Mouse (Mus musculus) right cerebral cortex, adult 18-20 months (tissue): ENCODE measurements around the gene Fancl.

Experiments
- DNase-seq: peaks from one replicate; pipeline ENCODE4 v3.0.0; 2022; ENCODE audit warnings: mixed read lengths

Gene Fancl

GRCm38 (mm10) chr11:26495951-26496350, 110.0 kb downstream of the Fancl start:
- DNase-seq, result no peak

GRCm38 (mm10) chr11:26513683-26514082, 127.7 kb downstream of the Fancl start:
- DNase-seq, result no peak

DNA sequence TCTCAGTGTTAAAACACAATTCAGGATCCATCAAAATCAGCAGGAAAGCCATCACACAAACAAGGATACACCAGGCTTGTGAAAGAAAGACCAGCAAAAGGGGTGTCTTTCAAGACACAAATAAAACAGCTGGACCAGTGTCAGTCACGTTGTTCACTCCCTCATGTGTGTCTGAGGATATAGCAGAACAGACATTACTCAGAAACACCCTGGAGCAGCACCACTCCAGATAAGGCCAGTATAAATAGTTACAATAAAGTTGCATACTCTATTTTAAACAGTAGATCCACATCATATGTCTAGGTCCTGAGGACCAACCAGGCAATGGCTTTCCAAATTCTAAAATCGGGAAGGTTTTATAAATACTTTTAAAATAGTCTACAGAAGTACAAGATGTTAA, 130.2 kb downstream of the Fancl start:
- no peak for DNase-seq

GRCm38 (mm10) chr11:26518991-26519390, 133.1 kb downstream of the Fancl start:
- no peak for DNase-seq
